Comparison of ENCODE assay signal across 8 mouse cellular contexts in genomic region chr6:71440492-71441250, GRCm38 (mm10). TPM values are rescaled to one million over a fixed set of nuclear protein-coding genes. Genes with fewer than 3 reads are reported as not detected.
DNase-seq lines count a peak whose midpoint lies in the region; ATAC-seq lines count a peak whose summit lies in the region.

Gene Rmnd5a, minus strand, starts transcription at chr6:71440637.

- H3K4me3 ChIP-seq in hindbrain, embryonic 12.5 days, result peak within 1 kb of the TSS; percentile 97

- H3K9me3 ChIP-seq in hindbrain, embryonic 12.5 days (replicated peaks), result no peaks in the 10 kb centered on the region

- DNase-seq in NIH3T3 (ENCODE audit: low read depth), result peak; percentile 100
- DNase-seq in cerebellum, postnatal 10 days, result peak; percentile 99 to 100
- DNase-seq in frontal cortex, postnatal 10 days (ENCODE audit: low spot score in 2 of 2), result peak; percentile 98
- peak; percentile 96 to 99 for DNase-seq in layer of hippocampus, postnatal 14 days (ENCODE audit: low spot score in 2 of 2)
- DNase-seq in lung, postnatal 14 days, result peak; percentile 99
- DNase-seq in retina, adult 2 months (ENCODE audit: low read depth, low spot score), result peak; percentile 97
- DNase-seq in thymus, postnatal 36 days, result peak; percentile 99

- under 1% methylated on average over 74 of the region's 75 CpGs for WGBS in hindbrain, embryonic 12.5 days

- H3K9ac ChIP-seq in hindbrain, embryonic 12.5 days, result peak within 1 kb of the TSS; percentile 94

- peak within 1 kb of the TSS; percentile 94 for H3K4me2 ChIP-seq in hindbrain, embryonic 12.5 days (replicated peaks)

- H3K4me1 ChIP-seq in hindbrain, embryonic 12.5 days, result peaks cover 38% of the 10 kb centered on the region

- H3K27me3 ChIP-seq in hindbrain, embryonic 12.5 days, result no peaks in the 10 kb centered on the region

- ATAC-seq in hindbrain, embryonic 12.5 days (ENCODE audit: low FRiP score), result peak; percentile 99

- H3K27ac ChIP-seq in hindbrain, embryonic 12.5 days, result peak within 1 kb of the TSS; percentile 97

- H3K36me3 ChIP-seq in hindbrain, embryonic 12.5 days, result no peaks in the 10 kb centered on the region

RNA-seq across cellular contexts. Expression of gene Rmnd5a, which starts in this region (rescaled TPM):
- 15.5 and 18.4 TPM in 2 replicates for polyA plus RNA-seq in hindbrain, embryonic 12.5 days (2016; fragmentation: Nextera tagmentation; extraction: Ambion mirVana)
- 10 to 100 TPM; 80.0 to 82.7 TPM for total RNA-seq in layer of hippocampus, postnatal 14 days (2021)

Comparison
In these comparisons a context has a peak if more than half of its experiments do, and no peak if none do; other contexts are left out.
1. Peak in every context shown above with its lines: DNase-seq, ATAC-seq, H3K4me3 ChIP-seq and H3K27ac ChIP-seq.